Mouse (Mus musculus) heart, postnatal 0 days (tissue): Measurements from ENCODE around the gene Vrk1. TPM values are rescaled to one million over a fixed set of nuclear protein-coding genes. Genes with fewer than 3 reads are reported as not detected.
A peak's percentile ranks its signal among the peaks of the same experiment; 100 is the strongest.

ENCODE experiments used
- ATAC-seq: fragments of 200-750 bp; cut with Nextera tagmentation; 2 replicates; pipeline ENCODE4 v1.8.0; 2017; ENCODE audit warnings: low read depth, moderate number of reproducible peaks, moderate library complexity; ENCODE audit not compliant: insufficient read depth
- DNase-seq: peaks from one replicate; pipeline ENCODE4 v3.0.0-alpha.2; 2016; ENCODE audit warnings: low spot score
- H3K27ac ChIP-seq: fragments of 300-500 bp; sonication (generic); 2 replicates; pipeline ENCODE4 v1.5.1; 2014; ENCODE audit warnings: low read depth, mild to moderate bottlenecking
- H3K27me3 ChIP-seq: fragments of 300-500 bp; sonication (generic); 2 replicates; pipeline ENCODE4 v1.6.1; 2014; ENCODE audit warnings: low read length, mixed read lengths; ENCODE audit not compliant: control insufficient read depth, insufficient read depth
- H3K36me3 ChIP-seq: fragments of 300-500 bp; sonication (generic); replicated peaks from 2 replicates; pipeline ENCODE4 v1.6.1; 2014; ENCODE audit warnings: low read length, mixed read lengths; ENCODE audit not compliant: control insufficient read depth, insufficient read depth
- H3K4me1 ChIP-seq: fragments of 300-500 bp; sonication (generic); 2 replicates; pipeline ENCODE4 v1.6.1; 2014; ENCODE audit warnings: antibody characterized with exemption; ENCODE audit not compliant: control insufficient read depth, insufficient read depth
- H3K4me2 ChIP-seq: fragments of 300-500 bp; sonication (generic); 2 replicates; pipeline ENCODE4 v1.6.1; 2014; ENCODE audit warnings: low read depth, mild to moderate bottlenecking, low read length, moderate library complexity
- H3K4me3 ChIP-seq: fragments of 300-500 bp; sonication (generic); 2 replicates; pipeline ENCODE4 v1.5.1; 2014; ENCODE audit warnings: low read depth, low read length
- H3K9ac ChIP-seq: fragments of 300-500 bp; sonication (generic); replicated peaks from 2 replicates; pipeline ENCODE4 v1.6.1; 2014; ENCODE audit warnings: low read depth, low read length, mixed read lengths
- H3K9me3 ChIP-seq: fragments of 300-500 bp; sonication (generic); replicated peaks from 2 replicates; pipeline ENCODE4 v1.6.1; 2016; ENCODE audit warnings: low read length; ENCODE audit not compliant: control insufficient read depth
- CTCF ChIP-seq: IDR thresholded peaks from 2 replicates; pipeline ENCODE4 v1.5.1; 2016; ENCODE audit warnings: antibody characterized with exemption, control low read depth, low read depth
- EP300 ChIP-seq: IDR thresholded peaks from 2 replicates; pipeline ENCODE4 v1.6.1; 2016; ENCODE audit warnings: antibody characterized with exemption, low read depth
- WGBS: fragments of 180-500 bp; shearing (Covaris S2); extraction: QIAGEN DNeasy Blood & Tissue Kit; methylation state at CpG from one replicate; pipeline ENCODE4 v1.1.7; 2014; 5-methylcytosine and 5-hydroxymethylcytosine counted together
- polyA plus RNA-seq: library from polyadenylated mRNA; unstranded; fragments of >200 nt; fragmentation: Nextera tagmentation; extraction: Ambion mirVana; gene quantifications from 2 replicates; pipeline ENCODE4 v1.2.1, GENCODE M21; 2015
- total RNA-seq: library from RNA; depleted of rRNA; stranded (reverse); fragments of >200 nt; gene quantifications from 2 replicates; pipeline ENCODE4 v1.2.3, GENCODE M21; 2014; ENCODE audit warnings: low replicate concordance

Gene Vrk1
- total and polyA plus RNA-seq, 2 experiments from 2014 or later: 8.0 to 26.0 TPM

GRCm38 (mm10) chr12:106055799-106056198 lies 45.8 kb downstream of the Vrk1 start:
- Histone ChIP-seq H3K4me1 (no peaks in the 10 kb centered on the region), H3K9ac (no peak overlapping the region), H3K4me3 (no peak overlapping the region), H3K36me3 (peaks cover 37% of the 10 kb centered on the region), H3K27ac (no peak overlapping the region), H3K9me3 (no peaks in the 10 kb centered on the region), H3K27me3 (no peaks in the 10 kb centered on the region), H3K4me2 (no peak overlapping the region)
- peak; percentile 51 for DNase-seq
- no peak; the same call in 1 of the 2 replicates for ATAC-seq
- WGBS: 28% methylated on average over 6 of the region's 6 CpGs
- TF ChIP-seq CTCF: peak; percentile 94
- no peak for TF ChIP-seq EP300

GRCm38 (mm10) chr12:106059873-106060573 lies 50.0 kb downstream of the Vrk1 start:
- Histone ChIP-seq H3K4me1 (no peaks in the 10 kb centered on the region), H3K27ac (no peak overlapping the region), H3K4me3 (no peak overlapping the region), H3K36me3 (peaks cover 67% of the 10 kb centered on the region), H3K9me3 (no peaks in the 10 kb centered on the region), H3K27me3 (no peaks in the 10 kb centered on the region), H3K9ac (no peak overlapping the region), H3K4me2 (no peak overlapping the region)
- TF ChIP-seq EP300 (no peak), CTCF (no peak)
- no peak for ATAC-seq
- no peak for DNase-seq
- WGBS: 68% methylated on average over 12 of the region's 12 CpGs

GRCm38 (mm10) chr12:106070434-106071155 lies 60.6 kb downstream of the Vrk1 start:
- WGBS: 86% methylated on average over 22 of the region's 22 CpGs
- Histone ChIP-seq H3K9me3 (no peaks in the 10 kb centered on the region), H3K27ac (no peak overlapping the region)

GRCm38 (mm10) chr12:106071575-106072166 lies 61.6 kb downstream of the Vrk1 start:
- TF ChIP-seq EP300 (no peak), CTCF (no peak)
- Histone ChIP-seq H3K9ac (no peak overlapping the region), H3K27me3 (no peaks in the 10 kb centered on the region), H3K4me3 (no peak overlapping the region), H3K27ac (no peak overlapping the region), H3K36me3 (peaks cover 36% of the 10 kb centered on the region), H3K9me3 (no peaks in the 10 kb centered on the region), H3K4me2 (no peak overlapping the region), H3K4me1 (no peaks in the 10 kb centered on the region)
- no peak for ATAC-seq
- 89% methylated on average over 10 of the region's 10 CpGs for WGBS
- DNase-seq: no peak

More at GRCm38 (mm10) chr12:106070434-106071155, 60.6 kb downstream of the Vrk1 start:
- DNase-seq (no peak), ATAC-seq (no peak)
- H3K27me3 ChIP-seq: no peaks in the 10 kb centered on the region
- H3K9ac ChIP-seq: no peak overlapping the region
- H3K4me1 ChIP-seq: no peaks in the 10 kb centered on the region
- TF ChIP-seq CTCF: no peak
- no peak for TF ChIP-seq EP300
- H3K36me3 ChIP-seq: peaks cover 38% of the 10 kb centered on the region
- no peak overlapping the region for H3K4me2 ChIP-seq
- H3K4me3 ChIP-seq: no peak overlapping the region

- H3K27me3 ChIP-seq: no peaks in the 10 kb centered on the region
- H3K27ac ChIP-seq: no peak overlapping the region
- TF ChIP-seq CTCF: no peak
- no peak for TF ChIP-seq EP300
- DNase-seq (no peak), ATAC-seq (no peak)
- peaks cover 38% of the 10 kb centered on the region for H3K36me3 ChIP-seq
- H3K4me1 ChIP-seq: no peaks in the 10 kb centered on the region
- H3K4me3 ChIP-seq: no peak overlapping the region
- no peak overlapping the region for H3K9ac ChIP-seq
- WGBS: 92% methylated on average over 12 of the region's 12 CpGs
- H3K4me2 ChIP-seq: no peak overlapping the region
- H3K9me3 ChIP-seq: no peaks in the 10 kb centered on the region
These were observed 64.5 kb downstream of the Vrk1 start for GRCm38 (mm10) chr12:106074371-106075155.
